Mouse (Mus musculus): ENCODE results near the gene Runx2.

GRCm38 (mm10) chr17:44459029-44459428, 355.6 kb downstream of the Runx2 start:
- TF ChIP-seq ZC3H11A (IDR thresholded peaks at IDR 0.05; ENCODE audit: borderline replicate concordance, low read depth, low read length) (no peak), MAFK (IDR thresholded peaks at IDR 0.05; ENCODE audit: insufficient read depth, low read depth, low read length) (no peak)

Measured in ES-E14 (cell line).